Mouse (Mus musculus) left cerebral cortex, postnatal 10 days (tissue): Measurements from ENCODE around the gene Apol9a. TPM values are rescaled to one million over a fixed set of nuclear protein-coding genes. Genes with fewer than 3 reads are reported as not detected.
"Not testable (repeated sequence)": the region's sequence is repeated elsewhere in the genome, so short reads cannot be mapped to it uniquely, and the experiment has no call there.

Source experiments
- DNase-seq, 2 experiments: peaks; one replicate each; pipeline ENCODE4 v3.0.0; 2021 to 2022; ENCODE audit warnings: low spot score in 2 of 2, mixed read lengths in 1 of 2; ENCODE audit errors: extremely low spot score in 1 of 2
- intact Hi-C: fragments of 180-260 bp; cut with DNase I; formaldehyde crosslinking; loops from one replicate; pipeline ENCODE4 v1.15.1; 2025
- total RNA-seq, 2 experiments: library from RNA; stranded (reverse); gene quantifications; 2 replicates each; pipeline ENCODE4 v1.2.3; 2021

Gene Apol9a
- under 1 TPM; 0.55 to 0.81 TPM for total RNA-seq

DNA sequence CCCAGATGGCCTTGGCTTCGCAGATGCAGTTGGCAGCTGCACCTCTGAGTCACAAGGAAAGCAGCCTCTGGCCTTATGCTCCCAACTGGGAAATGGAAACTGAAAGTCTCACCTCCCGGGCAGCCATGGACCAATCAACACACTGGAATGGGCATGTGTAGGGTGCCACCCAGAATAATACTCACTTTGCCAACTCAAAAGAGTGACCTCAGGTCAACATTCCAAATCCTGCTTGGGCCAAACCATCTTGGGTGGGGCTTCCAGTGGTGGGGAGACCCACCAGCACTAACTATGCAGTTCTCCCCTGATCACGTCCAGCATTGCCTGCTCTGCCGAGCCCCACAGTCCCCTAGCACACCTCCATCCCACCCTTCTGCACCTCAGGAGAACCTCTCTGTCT is at the start of gene Apol9a:
TSS of gene Apol9a (minus strand) at position 101 of the 400 bp plus-strand sequence.
- intact Hi-C loops, DNase-seq: not testable (repeated sequence)

DNA sequence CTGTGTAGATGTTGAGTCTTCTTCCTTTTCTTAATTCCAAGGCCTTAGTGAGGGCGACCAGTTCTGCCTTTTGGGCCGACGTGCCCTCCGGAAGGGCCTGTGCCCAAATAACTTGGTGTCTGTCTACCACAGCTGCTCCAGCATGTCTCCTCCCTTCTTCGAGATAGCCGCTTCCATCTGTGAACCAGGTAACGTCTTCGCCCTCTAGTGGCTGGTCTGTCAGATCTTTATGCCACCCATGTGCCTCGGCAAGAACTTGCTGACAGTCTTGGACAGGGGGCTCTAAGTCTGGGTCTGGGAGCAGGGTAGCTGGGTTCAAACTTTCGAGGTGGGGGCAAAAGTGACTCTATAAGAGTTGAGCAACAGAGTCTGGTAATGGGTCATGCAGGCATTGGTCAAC is 39.0 kb upstream of the Apol9a start:
- intact Hi-C loops, DNase-seq: not testable (repeated sequence)

DNA sequence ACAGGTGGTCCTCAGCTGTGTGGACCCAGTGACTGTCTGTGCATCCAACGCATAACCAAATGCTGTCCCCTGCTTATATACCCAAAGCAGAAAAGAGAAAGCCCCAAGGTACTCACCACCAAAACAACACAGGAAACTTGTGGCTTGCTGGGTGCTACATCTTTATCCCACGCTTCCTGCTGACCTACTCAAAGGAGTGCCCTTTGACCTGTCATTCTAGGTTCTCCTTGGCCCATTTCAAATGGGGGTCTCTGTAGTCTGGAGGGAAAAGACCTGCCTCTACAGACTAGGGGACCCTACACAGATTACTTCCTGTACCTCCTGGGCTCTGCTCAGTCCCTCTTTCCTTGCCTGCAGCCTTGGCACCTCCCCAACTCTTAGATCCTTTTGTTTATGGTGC is 36.5 kb upstream of the Apol9a start, which contains the start of gene Apol7b:
TSS of gene Apol7b (minus strand) at position 101 of the 400 bp plus-strand sequence.
- DNase-seq, intact Hi-C loops: not testable (repeated sequence)

DNA sequence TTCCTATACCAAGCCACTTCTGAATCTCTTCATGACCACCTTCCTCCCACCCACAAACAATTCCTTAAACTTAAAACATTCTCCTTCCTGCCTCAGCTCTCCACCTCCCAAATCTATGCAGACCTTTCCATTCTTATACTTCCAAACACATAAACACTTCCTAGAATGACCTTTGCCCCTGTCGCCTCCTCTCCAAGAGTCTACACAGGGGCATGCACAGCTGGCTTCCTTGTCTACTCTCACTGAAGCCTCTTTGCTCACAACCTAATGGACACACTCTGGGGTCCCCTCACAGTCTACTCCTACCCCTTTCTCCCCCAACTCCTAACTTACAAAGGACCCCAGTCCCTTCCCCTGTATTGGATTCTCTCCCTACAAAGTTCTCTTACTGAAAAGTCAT is 34.7 kb upstream of the Apol9a start:
- DNase-seq, intact Hi-C loops: not testable (repeated sequence)

DNA sequence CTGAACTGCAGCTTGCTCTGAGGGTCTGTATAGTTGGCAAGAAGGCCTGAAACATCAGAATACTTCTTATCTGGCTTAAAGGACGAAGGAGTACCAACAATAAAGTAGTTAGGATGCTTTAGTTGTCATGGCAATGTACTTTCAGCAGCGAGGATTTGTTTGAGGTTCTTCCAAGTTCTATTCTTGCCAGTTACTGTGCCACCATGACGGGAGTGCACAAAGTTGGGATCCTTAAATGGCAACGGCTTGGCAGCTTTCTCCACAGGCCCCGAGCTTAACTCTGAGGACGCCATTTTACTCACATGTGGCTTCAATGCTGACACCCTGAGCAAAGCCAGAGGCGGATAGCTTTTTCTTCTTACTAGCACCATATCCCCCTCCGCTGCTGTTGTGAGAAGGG is 33.8 kb upstream of the Apol9a start:
- peak; percentile 27 to 70 for DNase-seq
- intact Hi-C loops: not testable (repeated sequence)

DNA sequence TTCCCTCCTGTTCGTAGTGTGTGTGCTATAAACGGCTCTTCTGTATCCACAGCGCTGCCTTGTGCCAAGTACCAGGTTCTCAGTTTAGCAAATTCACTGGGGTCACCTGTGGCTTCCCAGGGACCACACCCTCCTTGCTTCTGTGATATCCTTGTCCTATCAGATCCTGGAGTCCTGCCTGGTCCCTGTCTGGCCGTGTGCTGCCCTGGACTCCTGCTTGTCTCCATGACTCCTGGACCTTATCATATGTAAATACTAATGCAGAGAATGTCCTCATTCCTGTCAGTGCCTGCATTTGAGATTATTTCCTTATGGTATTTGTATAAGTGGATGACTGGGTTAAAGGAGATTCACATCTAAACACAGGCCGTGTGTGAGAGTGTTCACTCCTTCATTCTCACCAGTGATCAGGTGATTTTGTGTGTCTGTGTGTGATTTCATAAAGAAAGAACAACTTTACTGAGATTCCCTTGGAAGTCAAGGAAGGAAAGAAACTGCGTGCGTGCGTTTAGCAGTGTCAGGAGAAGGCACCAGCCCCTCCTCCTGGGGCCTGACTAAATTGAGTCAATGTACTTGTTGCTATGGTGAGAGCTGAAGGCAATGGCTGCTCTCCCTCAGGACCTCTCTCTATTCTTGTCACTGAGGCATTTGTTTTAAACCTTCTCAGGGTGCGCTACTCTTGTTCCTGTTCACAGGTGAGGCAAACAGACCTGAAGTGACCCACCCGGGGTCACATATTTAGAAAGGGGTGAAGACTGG is 17.9 kb upstream of the Apol9a start:
- DNase-seq, intact Hi-C loops: not testable (repeated sequence)

DNA sequence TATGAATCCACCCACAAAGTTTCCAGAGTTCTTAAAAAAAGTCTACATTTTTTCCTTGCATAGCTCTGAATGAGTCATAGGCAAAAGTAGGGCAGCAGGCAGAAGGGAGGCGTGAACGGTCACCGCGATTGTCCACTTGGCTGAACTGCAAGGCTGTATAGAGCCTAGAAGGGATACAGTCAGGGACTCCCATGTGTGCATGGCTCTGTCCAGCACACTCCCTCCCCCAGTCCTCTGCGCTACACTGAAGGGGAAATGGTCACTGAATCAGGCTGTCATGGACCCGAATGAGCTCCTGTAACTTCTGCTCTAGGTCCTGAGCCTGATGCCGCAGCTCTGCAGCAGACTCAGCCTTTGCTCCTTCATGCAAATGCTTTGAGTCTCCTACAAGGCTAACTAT is 12.0 kb upstream of the Apol9a start:
- DNase-seq, intact Hi-C loops: not testable (repeated sequence)

GRCm38 (mm10) chr15:77419657-77420056 is 8.7 kb upstream of the Apol9a start:
- DNase-seq, intact Hi-C loops: not testable (repeated sequence)

DNA sequence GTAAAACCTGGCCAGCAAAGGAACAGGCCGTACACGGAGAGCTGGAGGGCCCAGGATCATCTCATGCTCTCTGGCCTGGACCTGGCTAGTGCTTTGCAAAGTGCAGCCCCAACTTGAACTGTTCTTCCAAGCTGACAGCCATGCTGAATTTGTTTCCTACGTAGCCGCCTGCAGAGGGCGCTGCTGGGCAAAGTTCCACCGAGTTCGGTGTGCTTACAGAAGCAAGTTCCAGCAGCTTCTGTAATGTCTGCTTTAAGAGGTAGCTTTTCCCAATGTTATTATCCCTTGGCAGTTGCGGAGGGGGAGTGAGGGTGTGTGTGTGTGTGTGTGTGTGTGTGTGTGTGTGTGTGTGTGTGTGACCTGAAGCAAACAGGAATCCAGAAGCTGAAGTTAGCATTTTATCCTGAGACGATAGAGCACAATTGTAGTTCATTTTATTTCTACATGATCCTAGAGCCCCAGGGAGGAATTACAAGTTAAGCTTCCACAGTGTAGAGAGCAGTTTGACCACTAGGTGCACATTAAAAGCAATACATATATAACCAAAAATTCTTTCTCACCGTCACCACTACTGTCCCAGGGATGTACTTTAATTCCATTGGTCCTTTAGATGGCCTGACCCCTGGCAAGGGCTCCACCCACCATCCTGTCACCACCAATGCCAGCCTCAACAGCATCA is 5.9 kb upstream of the Apol9a start:
- DNase-seq, intact Hi-C loops: not testable (repeated sequence)

DNA sequence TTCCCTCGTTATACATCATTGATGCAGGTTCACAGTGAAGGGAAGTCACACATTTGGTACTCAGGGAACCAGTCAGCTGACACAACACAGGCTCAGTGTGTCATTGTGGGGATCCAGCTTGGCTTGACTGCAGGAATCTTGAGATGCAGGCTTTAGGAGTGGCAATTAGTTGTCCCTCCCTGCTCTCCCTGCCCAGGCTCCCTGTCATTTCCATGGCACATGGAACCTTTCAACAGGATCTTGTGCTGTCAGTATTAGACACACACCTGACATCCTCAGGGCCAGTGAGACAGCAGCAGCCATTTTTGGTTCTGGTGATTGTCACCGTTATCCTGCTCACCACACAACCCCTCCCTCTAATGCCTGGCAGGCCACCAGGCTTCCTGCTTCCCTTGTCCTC is 4.7 kb upstream of the Apol9a start:
- DNase-seq, intact Hi-C loops: not testable (repeated sequence)

- intact Hi-C loops, DNase-seq: not testable (repeated sequence)
Measured at GRCm38 (mm10) chr15:77412695-77413094, 1.8 kb upstream of the Apol9a start.

GRCm38 (mm10) chr15:77406370-77406769 is 4.6 kb downstream of the Apol9a start:
- intact Hi-C loops: not testable (repeated sequence)

GRCm38 (mm10) chr15:77399027-77399426 is 11.9 kb downstream of the Apol9a start, which contains the start of gene Apol7a:
Gene Apol7a, minus strand, starts transcription at chr15:77399110.
- intact Hi-C loops, DNase-seq: not testable (repeated sequence)

More at GRCm38 (mm10) chr15:77406370-77406769, 4.6 kb downstream of the Apol9a start:
- DNase-seq: not testable (repeated sequence)

GRCm38 (mm10) chr15:77397450-77398132 is 13.3 kb downstream of the Apol9a start:
- intact Hi-C loops, DNase-seq: not testable (repeated sequence)

DNA sequence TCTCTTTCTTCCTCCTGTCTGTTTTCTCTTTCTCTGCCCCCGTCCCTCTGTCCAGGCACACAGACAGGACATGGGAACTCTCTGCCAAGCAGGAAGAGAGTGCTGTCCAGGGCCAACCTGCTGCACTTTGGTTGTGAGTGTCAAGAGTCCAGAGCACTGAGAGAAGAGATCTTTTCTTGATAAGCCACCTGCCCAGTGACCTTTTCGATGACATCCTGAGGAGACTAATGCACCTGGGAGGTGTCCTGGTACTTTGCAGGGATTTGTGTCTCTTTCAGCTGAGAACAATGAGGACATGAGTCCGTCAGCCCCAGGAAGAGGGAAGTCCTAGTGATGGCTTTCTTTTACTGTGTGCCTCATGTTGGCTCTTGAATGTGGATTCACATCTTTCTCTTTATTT is 17.1 kb downstream of the Apol9a start:
- intact Hi-C loops: not testable (repeated sequence)

DNA sequence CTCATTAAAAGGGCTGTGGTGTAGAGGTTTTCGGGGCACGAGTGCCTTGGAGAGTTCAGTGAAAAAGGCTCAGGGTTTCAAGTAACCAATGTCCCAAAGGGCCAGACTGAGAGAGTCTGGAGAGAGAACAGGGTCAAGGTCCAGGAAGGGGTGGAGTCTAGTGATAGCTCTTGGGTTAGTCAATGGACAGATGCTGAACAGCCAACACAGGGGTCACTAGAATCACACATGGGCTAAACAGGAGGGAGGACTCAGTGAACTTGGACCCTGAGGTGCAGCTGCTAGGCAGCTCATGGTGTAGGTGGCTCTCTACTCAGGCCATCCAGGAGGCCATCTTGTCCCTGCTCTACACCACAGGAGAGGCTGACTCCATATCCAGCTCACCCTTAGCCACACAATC is 23.5 kb downstream of the Apol9a start:
- DNase-seq: no peak
- intact Hi-C loops: no loop called here

More for the DNA sequence above, 17.1 kb downstream of the Apol9a start:
- not testable (repeated sequence) for DNase-seq

DNA sequence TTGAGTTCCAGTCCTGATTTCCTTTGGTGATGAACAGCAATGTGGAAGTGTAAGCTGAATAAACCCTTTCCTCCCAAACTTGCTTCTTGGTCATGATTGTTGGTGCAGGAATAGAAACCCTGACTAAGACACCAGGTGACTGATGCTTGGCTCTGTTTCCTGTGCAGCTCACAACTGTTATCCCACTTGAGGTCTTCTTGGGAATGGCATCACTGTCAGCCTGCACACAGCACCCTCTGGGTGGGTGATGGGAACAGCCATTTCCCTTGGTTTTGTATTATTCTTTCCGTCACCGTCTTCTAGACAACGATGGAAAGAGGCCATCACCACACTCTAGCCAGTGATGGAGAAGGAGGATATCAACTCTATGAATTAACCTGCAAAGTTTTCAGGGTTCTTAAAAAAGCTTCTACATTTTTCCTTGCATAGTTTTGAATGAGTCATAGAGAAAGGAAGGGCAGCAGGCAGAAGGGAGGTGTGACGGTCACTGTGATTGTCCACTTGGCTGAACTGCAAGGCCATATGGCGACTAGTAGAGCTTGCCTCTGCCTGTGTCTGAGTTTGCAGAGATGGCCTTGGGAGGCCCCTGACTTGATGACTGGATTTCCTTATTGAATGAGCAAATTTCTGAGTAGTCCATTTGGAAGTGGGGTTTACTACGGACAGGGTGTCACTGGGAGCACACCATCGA is 26.4 kb downstream of the Apol9a start:
- peak in 1 of 2 experiments; percentile 5 for DNase-seq
- intact Hi-C loops: no loop called here

- DNase-seq: peak in 1 of 2 experiments; percentile 11
- intact Hi-C loops: no loop called here
Measured at GRCm38 (mm10) chr15:77382880-77383279, 28.1 kb downstream of the Apol9a start.
